Mouse (Mus musculus): Measurements from ENCODE around the gene Spin1. TPM values are rescaled to one million over a fixed set of nuclear protein-coding genes. Genes with fewer than 3 reads are reported as not detected.
"Not testable (repeated sequence)": the region's sequence is repeated elsewhere in the genome, so short reads cannot be mapped to it uniquely, and the experiment has no call there.

The Spin1 gene
- 100 to 1,000 TPM; 150 to 177 (median 164) TPM for total RNA-seq (2022)

DNA sequence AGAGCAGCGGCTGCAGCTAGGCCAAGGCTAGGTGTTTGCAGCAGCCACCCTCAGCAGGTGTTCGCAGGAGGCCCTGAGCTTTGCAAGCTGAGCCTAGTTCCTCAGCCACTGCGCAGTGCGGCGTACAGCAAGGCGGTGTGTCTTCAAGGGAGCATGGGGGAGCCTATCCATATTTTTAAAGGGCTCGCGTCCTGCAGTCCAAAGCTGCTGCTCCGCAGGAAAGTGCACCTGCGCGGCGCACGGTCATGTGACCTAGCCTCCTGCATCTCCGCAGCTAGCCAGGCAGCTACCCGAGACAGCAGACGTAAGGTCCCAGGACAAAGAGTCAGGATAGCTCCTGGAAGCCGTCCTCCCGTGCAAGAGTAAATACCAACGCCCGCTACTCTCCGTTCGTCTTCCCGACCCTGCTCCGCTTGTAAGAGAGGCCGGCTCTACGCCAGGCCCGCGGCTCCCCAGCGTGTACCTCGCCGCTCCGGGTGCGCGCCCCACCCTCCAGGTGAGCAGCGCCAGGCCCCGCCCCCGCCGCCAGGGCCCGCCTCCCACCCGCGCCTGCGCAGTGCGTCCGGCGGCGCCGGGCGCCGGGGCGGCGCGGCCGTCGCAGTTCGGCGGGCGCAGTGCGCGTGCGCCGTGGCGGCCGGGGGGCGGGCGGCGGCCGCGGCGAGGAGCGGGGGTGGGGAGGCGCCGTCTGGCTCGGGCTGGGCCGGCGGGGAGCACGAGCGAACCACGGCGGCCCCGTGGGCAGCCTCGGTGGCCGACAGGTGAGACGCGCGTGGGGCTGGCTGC lies at the start of gene Spin1:
Gene Spin1, plus strand, starts transcription at position 648 of the 783 bp plus-strand sequence.
- peak; percentile 75 to 80 for DNase-seq (ENCODE audit: low spot score in 2 of 2)

DNA sequence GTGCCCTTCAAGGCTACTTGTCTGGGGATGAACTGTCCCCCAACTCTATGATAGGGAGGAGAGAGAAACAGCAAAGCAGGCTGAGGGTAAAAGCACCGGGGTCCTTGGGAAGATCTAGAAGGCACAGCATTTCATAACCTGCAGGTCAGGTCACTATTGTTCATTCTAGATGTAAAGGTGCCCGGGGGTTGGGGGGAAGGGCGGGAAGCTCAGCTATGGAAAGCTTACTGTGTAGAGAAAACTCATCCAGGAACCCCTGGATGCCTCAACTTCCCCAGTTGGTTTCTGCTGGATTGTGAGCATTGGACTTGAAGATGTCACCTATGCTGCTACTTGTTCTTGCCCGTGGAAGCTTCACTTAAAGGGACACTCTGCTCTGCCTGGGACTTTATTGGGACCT lies 49.7 kb upstream of the Spin1 start:
- DNase-seq (ENCODE audit: low spot score in 2 of 2) = no peak

DNA sequence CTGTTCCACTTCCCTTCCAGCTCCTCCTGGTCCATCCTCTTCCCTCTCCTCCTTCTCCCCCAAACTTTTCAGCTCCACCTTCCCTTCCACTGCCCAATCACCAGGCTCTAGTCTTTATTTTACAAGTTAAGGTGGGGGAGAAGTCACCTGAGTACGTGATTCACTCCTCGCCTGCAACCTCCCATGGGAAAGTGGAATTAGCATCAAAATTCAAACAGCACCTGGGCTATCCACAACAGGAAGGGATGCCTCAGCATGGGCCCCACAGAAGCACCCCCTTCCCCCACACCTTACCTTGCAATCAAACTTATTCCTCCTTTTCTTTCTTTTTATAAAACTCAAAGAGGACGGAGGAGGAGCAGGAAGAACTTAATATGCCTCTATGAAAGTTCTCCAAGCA lies 48.3 kb upstream of the Spin1 start:
- no peak for DNase-seq (ENCODE audit: low spot score in 2 of 2)

DNA sequence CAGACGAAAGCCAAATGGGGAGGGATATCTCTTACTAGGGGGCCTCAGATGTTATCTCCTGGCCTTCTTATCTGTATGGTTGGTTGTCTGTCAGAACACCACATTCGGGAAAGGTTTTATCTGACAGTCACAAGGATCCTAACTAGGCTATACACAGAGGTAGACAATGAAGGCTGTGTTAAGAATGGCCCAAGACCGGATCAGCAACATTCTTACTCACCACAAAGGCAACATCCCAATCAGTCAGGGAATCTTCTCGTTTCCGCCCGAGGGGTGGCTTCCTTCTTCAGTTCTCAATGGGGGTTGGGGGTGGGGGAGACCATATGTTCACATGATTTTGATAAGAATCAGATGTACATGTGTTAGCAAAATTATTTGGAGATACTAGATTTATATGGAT lies 37.7 kb upstream of the Spin1 start:
- no peak for DNase-seq (ENCODE audit: low spot score in 2 of 2)

DNA sequence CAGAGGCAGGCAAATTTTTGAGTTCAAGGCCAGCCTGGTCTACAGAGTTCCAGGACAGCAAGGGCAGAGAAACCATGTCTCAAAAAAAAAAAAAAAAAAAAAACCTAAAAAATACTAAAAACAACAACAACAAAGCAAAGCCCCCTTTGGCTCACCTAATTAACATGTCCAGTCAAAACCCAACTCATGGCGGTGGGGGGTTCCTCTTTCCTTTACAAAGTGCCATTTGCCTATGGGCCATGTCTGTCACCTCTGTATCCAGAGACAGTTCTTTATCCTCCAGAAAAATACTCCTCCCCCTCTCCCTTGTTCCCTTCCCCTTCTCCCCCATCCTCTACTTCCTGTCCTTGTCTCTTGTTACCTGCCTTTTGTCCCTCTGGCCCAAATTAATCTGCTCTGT lies 37.0 kb upstream of the Spin1 start:
- no peak for DNase-seq (ENCODE audit: low spot score in 2 of 2)

DNA sequence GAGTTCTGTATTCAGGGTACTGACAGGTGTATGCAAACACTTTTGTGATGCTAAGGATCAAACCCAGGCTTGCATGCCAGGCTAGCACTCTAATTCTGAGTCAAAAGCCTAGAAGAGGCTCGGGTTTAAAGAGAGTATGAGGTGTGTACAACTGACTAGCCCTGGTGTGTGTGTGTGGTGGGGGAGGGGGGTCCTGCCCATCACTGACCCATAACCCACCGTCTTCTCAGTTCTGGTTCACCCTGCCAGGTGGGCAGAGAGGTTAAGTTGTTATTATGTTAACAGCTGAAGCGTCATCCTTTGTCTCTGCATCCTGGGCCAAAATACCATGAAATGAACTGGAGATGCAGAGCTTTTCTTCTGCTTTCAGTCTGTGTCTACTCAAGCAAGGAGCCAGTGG lies 36.3 kb upstream of the Spin1 start:
- DNase-seq (ENCODE audit: low spot score in 2 of 2) = no peak

DNA sequence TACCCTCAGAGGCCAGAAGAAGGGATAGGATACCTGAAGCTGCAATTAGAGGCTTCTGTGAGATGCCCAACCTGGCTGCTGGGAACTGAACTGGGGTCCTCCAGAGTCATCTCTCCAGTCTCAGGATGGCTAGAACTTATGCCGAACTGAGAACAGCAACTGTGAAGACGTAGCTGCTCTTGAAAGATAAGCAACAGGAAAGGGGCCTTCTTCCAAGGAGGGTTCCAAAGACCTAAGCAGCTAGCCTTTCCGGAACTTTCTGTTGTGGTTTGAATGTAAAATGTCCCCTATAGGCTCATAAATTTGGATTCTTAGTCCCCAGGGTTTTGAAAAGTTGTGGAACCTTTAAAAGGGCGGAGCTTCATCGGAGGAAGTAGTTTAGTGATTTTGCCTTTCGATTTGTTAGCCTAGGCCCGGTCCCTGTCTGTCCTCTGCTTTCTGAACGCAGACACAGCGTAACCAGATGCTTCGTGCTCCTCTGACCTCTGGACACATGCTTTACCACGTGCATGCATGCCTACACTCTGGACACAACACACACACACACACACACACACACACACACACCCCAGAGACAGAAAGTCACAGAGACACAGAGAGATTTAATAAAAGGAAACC lies 29.5 kb upstream of the Spin1 start:
- DNase-seq (ENCODE audit: low spot score in 2 of 2) = no peak

DNA sequence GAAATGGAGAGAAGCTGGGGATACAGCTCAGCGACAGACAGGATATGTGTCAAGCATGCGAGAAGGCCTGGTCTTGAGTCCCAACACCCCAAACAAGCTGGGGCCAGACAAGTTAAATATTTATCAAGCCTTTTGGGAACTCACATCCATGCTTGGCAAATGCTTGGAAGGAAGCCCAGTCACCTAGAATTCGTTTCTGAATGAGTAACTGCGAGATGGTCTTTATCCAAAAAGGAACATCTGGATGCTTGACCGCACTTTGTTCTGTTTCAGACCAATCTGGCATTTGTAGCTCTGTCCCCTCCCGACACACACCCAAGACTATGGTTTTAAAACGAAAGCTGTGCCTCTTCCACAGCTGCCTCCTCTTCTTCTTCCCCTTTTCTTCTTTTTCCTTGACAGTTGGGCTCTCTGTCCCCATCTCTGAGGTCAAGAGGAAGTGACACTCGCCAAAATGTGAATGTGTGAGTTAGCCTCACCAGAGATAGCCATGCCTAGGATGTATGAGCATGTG lies 28.9 kb upstream of the Spin1 start:
- no peak for DNase-seq (ENCODE audit: low spot score in 2 of 2)

DNA sequence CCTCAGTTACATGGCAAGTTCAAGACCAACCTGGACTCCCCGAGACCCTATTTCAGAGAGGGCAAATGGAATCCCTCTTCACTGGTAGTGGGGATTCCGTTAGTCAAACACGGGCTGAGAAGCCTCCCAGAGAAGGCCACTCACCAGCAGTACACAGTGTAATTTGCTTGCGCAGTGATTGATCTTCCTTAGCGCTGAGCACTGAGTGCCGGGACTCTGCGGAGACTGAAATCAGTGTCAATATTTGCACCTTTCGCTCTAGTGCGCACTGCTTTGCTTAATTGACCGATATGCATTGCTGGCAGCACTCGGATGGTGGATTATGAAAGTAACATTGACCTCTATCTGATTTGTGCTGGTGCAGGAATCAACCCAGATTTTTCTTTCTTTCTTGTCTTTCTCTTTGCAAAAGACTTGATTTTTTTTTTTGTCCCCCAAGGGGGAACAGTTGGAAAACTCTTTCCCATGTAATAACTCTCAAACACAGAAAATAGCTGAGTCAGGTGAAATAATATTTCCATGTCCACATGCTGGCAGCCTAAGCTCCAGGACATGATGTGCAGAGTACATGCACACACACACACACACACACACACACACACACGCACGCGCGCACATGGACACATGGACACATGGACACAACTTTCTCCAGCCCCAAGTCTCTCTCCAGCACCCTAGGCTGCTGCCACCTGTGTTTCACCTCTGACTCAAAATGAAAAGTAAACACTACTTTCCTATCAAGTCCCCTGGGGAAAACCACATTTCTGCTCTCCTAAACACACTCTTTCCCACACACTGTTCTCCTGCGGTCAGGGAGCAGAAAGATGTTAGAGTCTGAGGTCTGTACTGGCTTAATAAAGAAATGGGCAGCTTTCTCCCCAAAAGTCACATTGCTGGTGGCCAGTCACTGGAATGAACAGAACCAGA lies 27.5 kb upstream of the Spin1 start:
- no peak for DNase-seq (ENCODE audit: low spot score in 2 of 2)

DNA sequence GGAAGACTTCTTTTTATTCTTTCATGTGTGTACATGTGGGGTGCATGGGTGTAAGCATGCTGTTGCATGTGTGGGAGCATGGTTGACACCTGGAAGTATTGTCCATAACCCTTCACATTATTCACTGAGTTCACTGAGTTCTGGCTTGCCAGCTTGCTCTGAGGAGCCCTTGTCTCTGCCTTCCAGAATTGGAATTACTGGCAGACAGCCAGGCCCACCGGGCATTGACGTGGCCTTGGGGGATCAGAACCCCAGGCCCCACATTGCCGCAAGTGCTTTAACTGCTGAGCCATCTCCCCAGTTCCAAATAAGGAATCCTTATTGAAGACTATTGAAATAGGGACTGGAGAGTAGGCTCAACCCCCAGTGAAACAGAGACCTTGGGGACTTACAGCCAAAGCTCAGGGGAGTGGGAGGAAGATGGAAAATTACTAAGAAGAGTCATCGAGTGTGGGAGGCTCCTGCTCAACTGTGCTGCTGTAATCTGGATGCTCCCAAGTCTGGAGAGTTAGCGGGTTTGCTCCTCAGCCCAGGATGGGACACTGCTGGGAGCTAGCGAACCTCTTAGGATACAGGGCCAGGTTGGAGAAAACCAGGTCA lies 26.5 kb upstream of the Spin1 start:
- no peak for DNase-seq (ENCODE audit: low spot score in 2 of 2)

DNA sequence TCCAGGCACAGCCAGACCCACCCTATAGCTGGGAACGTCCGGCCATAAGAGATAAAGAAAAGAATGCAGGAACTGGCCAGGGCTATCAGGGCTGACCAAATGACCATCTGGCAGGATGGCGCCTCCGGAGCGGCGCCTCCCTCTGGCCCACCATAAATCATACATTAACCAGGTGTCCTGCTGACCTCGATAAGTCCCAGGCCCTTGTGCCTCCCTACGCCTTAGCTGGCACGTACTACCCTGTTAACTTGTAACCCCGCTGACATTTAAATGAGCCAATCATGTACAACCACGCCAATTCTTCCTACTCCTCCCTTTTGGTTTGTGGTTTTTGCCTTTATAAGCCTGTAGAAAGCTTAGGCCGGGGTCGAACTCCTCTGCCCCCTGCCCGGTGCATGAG lies 24.5 kb upstream of the Spin1 start:
- DNase-seq (ENCODE audit: low spot score in 2 of 2) = not testable (repeated sequence)

DNA sequence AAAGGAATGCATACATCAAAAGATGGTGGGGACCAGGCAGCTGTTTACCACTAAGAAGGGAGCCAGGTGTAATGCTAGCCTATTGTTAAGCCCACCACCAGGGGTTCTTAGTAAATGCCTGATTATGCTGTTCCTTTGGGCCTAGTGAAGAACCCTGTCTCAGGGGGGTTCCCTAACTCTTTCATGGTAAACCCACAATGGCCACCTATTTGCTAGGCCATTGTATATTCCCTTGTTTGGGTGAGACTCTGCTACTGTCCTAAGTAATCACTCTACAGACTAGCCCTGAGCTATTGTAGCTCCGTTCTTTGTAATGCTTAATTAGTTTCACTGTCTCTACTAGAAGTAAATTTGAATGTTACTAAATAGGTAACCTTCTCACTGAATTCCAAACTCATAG lies 22.1 kb upstream of the Spin1 start:
- not testable (repeated sequence) for DNase-seq (ENCODE audit: low spot score in 2 of 2)

DNA sequence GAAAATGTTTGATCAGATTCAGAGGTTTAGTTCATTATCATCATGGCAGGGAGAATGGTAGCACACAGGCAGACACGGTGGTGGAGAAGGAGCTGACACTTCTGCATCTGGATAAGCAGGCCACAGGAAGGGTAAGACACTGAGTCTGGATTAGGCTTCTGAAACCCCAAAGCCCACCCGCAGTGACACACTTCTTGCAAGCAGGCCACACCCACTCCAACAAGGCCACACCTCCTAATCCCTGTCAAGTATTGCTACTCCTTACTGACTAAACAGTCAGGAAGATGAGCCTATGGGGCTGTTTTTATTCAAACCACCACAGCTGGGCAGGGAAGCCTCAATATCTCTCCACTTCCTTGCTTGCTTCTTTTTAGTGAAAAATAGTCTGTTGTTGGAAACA lies 19.9 kb upstream of the Spin1 start:
- no peak for DNase-seq (ENCODE audit: low spot score in 2 of 2)

DNA sequence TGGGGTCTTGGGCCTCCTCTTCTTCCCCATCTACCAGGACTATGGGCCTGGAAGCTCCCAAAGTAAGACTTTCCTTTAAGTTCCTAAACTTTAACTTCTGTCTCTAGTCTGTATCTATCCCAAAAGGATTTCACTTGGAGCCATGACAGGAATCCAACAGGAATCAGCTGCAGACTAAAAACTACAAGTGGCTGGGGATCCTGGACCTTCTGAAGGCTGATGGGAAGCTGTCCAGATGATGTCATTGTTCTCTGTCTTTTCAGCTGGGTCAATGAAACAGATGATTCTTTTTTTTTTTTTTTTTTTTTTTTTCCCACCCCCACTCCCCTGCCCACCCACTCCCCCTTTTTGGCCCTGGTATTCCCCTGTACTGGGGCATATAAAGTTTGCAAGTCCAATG lies 16.4 kb upstream of the Spin1 start:
- no peak for DNase-seq (ENCODE audit: low spot score in 2 of 2)

DNA sequence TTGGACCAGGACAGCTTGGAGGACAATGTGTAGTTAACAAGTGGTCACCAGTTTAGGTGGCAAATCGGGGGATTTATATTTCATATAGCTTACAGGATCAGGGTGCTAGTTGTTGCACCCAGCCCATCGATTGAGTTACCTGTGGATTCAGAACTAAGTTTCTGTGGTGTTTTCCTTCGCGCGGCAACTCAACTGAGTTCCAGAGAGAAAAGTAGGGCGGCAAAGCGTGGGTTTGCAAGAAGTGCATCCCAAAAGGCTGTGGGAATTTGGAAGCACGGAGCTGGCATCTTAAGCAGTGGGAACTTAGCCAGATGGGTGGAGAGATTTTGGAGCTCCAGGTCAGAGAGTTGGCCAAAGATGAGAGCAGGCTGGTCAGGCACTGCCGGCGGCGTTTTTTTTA lies 14.7 kb upstream of the Spin1 start:
- DNase-seq (ENCODE audit: low spot score in 2 of 2) = no peak

DNA sequence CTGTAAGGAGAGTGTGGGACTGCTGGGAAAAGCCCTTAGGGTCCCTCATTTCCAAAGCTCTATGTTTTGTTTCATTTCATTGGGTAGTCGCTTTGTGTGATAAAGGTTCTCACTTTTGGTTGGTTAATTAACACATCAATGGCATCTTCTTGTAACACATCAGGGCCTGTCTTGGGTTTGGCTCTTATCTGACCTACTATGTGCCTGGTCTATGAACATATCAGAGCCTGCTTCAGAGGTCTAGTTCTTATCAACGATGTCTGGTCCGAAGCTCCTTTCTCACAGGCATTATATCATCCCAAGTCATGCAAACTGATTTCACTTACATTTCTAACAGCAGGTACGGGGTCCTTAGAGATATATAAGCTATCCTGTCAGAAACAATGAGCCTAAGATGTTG lies 13.4 kb upstream of the Spin1 start:
- DNase-seq (ENCODE audit: low spot score in 2 of 2) = no peak

DNA sequence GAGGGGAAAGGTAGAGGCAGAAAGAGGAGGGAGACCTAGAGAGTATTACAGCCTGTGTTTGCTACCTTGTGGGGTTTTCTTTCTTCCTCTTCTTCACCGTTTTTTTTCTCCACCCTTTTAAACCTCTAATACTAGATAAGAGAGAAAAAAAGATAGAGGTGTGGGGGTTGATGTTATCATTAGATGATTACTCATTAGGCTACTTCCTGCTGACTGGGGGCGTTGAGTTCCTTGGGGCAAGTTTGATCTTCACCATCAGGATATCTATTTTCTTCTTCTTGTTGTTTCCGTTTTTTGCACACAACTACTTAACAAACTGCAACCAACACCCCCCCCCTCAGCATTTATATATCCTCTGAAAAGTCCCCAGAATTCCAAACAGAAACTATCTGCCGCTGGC lies 12.5 kb upstream of the Spin1 start:
- no peak for DNase-seq (ENCODE audit: low spot score in 2 of 2)

DNA sequence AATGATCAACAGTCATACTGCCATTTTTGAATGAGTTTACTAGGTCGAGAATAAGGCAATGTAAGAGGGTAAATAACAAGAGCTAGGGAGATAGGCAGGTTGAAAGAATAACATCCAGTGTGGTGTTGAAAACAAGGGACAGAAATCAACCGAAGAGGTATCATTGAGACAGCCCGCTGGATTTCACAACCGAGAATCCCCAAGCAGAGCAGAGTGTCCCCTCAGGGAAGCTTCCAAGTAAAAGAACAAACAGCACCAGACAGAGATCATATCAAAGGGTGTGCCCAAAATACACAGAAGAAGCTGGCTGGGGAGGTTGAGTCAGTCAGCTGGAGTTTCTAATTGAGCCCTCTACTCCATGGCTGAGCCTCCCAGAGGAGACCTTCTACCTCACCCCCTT lies 11.6 kb upstream of the Spin1 start:
- no peak for DNase-seq (ENCODE audit: low spot score in 2 of 2)

DNA sequence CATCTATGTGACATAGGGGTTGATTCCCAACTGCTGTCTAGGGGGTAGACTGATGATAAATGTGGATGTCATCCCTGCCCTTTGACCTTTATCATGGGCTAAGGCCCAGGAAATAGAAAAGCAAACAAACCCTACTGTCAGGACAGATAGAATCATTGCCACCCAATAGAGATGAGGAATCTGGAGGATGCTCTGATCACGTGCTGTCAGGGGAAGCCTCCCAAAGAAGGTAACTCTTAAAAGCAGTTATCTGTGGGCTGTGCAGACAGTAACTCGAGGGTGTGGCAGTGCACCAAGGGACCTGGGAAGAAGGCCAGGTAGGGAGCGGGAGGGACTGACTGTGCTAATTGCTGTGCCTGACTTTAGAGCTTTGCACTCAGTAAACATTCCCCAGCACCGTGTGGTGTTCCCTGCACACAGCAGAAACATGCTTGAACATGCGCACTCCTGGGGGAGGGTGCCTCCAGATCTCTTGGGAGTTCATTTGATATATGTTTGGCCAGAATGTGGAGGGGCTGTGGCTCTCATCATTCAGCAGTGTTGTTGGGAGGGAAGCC lies 10.5 kb upstream of the Spin1 start:
- DNase-seq (ENCODE audit: low spot score in 2 of 2) = no peak

DNA sequence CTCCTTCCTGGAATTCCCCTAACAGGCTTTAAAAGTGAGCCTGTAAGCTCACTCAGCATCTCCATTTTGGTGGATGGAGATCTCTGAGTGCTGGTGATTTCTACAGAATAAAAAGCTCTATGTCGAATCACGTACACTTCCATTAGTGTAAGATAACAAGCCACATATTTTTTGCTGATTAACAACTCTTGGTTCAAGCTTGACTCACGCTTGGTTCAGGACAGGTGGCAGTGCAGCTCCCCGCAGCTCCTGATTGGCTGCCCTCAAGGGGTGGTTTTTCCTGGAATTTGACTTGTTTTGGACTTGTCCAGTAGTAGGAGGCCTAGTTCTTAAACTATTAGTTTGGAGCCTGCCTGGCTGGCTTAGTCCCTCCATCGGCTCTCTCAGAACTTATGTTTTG lies 7.2 kb upstream of the Spin1 start:
- DNase-seq (ENCODE audit: low spot score in 2 of 2) = no peak

All from layer of hippocampus, adult 8-10 months (tissue).